Mouse (Mus musculus) heart, embryonic 10.5 days (tissue): ENCODE results near the gene Hes2. TPM values are rescaled to one million over a fixed set of nuclear protein-coding genes. Genes with fewer than 3 reads are reported as not detected.

Experiments used
- DNase-seq: peaks from one replicate; pipeline ENCODE4 v3.0.0-alpha.2; 2017; ENCODE audit warnings: low spot score
- H3K27ac ChIP-seq: fragments of 300-500 bp; sonication (generic); 2 replicates; pipeline ENCODE4 v1.5.1; 2016; ENCODE audit warnings: mild to moderate bottlenecking
- H3K27me3 ChIP-seq: fragments of 300-500 bp; sonication (generic); 2 replicates; pipeline ENCODE4 v1.6.1; 2016; ENCODE audit warnings: mild to moderate bottlenecking; ENCODE audit not compliant: poor library complexity, insufficient read depth, severe bottlenecking
- H3K36me3 ChIP-seq: fragments of 300-500 bp; sonication (generic); 2 replicates; pipeline ENCODE4 v1.6.1; 2016; ENCODE audit warnings: mild to moderate bottlenecking, moderate library complexity
- H3K4me1 ChIP-seq: fragments of 300-500 bp; sonication (generic); 2 replicates; pipeline ENCODE4 v1.6.1; 2016; ENCODE audit warnings: mild to moderate bottlenecking
- H3K4me3 ChIP-seq: fragments of 300-500 bp; sonication (generic); 2 replicates; pipeline ENCODE4 v1.5.1; 2016; ENCODE audit warnings: mild to moderate bottlenecking, moderate library complexity
- H3K9me3 ChIP-seq: fragments of 300-500 bp; sonication (generic); 2 replicates; pipeline ENCODE4 v1.6.1; 2016; ENCODE audit warnings: mild to moderate bottlenecking, moderate library complexity
- WGBS: fragments of 180-500 bp; shearing (Covaris S2); methylation state at CpG from one replicate; pipeline ENCODE4 v1.1.7; 2016; 5-methylcytosine and 5-hydroxymethylcytosine counted together
- polyA plus RNA-seq: library from polyadenylated mRNA; unstranded; fragments of >200 nt; fragmentation: Nextera tagmentation; extraction: Ambion mirVana; gene quantifications from 2 replicates; pipeline ENCODE4 v1.2.1, GENCODE M21; 2016

Gene Hes2
- polyA plus RNA-seq, 1 experiment from 2014 or later, result not detected

DNA sequence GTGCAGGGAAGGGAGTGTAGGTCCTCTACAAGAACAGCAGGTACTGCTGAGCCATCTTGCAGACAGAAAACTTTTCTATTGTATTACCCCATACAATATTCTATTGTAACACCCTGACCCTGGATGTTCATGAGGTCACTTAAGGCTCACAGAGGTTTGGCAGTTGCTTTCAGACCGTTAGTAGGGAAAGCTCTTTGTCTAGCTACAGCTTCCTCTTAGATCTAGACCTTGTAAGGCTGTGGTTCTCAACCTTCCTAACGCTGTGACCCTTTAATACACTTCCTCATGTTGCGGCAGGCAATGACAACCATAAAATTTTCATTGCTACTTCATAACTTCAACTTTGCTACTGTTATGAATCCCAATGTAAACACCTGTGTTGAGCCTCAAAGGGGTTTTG lies 18.0 kb downstream of the Hes2 start:
- Histone ChIP-seq H3K27me3 (peaks cover 67% of the 10 kb centered on the region), H3K36me3 (no peaks in the 10 kb centered on the region), H3K4me3 (no peak overlapping the region), H3K4me1 (peaks cover 25% of the 10 kb centered on the region), H3K9me3 (no peaks in the 10 kb centered on the region), H3K27ac (no peak overlapping the region)
- 79% methylated on average over 3 of the region's 3 CpGs for WGBS
- DNase-seq, result no peak

DNA sequence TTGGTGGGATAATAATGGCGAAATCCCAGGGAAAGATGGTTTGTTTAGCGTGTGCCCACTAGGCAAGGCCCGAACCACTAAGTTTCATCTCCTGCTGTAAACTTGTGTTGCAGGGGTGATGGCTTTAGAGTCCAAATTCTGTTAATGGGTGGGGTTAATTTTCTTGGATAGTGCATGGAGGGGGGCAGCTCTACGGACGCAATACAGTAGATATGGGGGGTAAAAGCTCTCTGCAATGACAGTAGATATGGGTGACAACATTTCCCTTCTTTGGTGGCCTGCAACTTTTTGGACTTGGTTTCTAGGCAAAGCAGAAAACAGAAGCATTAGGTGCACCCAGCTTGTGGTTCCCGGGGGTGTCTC lies 18.5 kb downstream of the Hes2 start:
- no peaks in the 10 kb centered on the region for H3K36me3 ChIP-seq
- H3K27me3 ChIP-seq, result peaks cover 67% of the 10 kb centered on the region
- H3K9me3 ChIP-seq, result no peaks in the 10 kb centered on the region
- peak overlapping the region; percentile 98 for H3K27ac ChIP-seq
- peaks cover 25% of the 10 kb centered on the region for H3K4me1 ChIP-seq
- peak overlapping the region; percentile 88 for H3K4me3 ChIP-seq
- no peak for DNase-seq
- WGBS, result 64% methylated on average over 6 of the region's 6 CpGs

DNA sequence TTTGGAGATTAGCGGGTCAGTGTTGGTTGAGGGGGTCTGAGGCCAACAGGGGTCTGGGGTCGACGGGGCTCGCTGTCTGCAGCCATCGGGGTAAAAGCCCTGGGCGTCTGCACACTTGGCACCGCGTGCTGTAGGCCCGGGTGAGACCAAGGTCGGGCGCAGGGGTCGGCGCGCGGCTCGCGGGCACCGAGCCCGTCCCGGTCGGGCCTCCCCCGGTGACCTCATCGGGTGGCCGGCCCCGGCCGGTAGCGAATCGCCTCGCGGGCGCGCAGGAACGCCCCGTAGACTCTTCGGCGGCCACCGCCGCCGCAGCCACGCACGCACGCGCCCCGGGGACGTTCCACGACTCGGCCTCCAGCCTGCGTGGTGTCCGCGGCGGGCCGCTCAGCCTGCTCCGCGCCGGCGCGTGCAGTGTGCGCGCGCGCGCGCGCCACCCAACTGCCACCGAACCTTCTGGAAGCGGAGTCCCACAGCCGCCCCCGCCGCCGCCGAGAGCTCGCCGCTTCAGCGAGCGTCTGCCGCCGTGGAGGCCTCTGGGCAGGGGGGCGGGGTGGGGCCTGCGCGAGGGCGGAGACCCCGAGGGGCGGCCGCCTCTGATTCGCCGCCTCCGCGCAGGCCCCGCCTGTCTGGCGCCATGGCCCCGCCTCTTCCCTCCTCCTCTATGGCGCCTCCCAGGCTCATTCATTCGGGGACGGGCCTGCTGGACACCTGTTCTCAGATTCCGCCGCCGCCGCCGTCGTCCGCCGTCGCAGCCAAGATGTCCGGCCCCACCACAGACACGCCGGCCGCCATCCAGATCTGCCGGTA lies 19.1 kb downstream of the Hes2 start, which contains the start of gene Acot7:
Gene Acot7 (plus strand): TSS at position 598 of the 807 bp plus-strand sequence.
- H3K9me3 ChIP-seq, result no peaks in the 10 kb centered on the region
- peak within 1 kb of the TSS; percentile 88 for H3K4me3 ChIP-seq
- H3K27ac ChIP-seq, result peak within 1 kb of the TSS; percentile 98
- peaks cover 25% of the 10 kb centered on the region for H3K4me1 ChIP-seq
- DNase-seq, result peak; percentile 95
- H3K27me3 ChIP-seq, result peaks cover 67% of the 10 kb centered on the region
- H3K36me3 ChIP-seq, result no peaks in the 10 kb centered on the region
- WGBS, result under 1% methylated on average over 99 of the region's 108 CpGs

DNA sequence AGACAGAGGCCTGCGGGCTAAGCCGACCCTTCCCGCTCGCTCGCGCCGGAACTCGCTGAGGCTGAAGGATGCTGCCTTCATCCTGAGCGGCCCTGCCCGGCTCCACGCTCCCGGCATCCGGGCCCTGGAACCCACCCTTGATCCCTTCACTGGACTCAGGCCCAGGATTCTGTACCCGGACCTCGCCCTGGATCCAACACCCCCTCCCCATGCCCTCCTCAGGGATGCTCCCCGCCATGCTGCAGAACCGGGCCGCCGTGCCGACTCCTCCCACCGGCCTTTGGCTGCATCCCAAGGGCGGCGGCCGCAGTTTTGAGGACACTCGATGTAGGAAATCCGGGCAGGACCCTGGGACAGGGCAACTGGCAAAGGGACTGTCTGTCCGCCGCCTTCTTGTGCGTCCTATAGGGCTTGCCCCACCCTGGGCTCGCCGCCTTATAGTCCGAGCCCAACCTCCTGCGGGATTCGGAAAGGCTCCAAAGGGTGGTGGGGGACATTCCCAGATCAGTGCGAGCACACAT lies 19.7 kb downstream of the Hes2 start:
- WGBS, result 1% methylated on average over 35 of the region's 35 CpGs
- H3K36me3 ChIP-seq, result no peaks in the 10 kb centered on the region
- peak overlapping the region; percentile 88 for H3K4me3 ChIP-seq
- no peak for DNase-seq
- no peaks in the 10 kb centered on the region for H3K9me3 ChIP-seq
- peaks cover 65% of the 10 kb centered on the region for H3K27me3 ChIP-seq
- H3K27ac ChIP-seq, result peak overlapping the region; percentile 98
- peaks cover 25% of the 10 kb centered on the region for H3K4me1 ChIP-seq

DNA sequence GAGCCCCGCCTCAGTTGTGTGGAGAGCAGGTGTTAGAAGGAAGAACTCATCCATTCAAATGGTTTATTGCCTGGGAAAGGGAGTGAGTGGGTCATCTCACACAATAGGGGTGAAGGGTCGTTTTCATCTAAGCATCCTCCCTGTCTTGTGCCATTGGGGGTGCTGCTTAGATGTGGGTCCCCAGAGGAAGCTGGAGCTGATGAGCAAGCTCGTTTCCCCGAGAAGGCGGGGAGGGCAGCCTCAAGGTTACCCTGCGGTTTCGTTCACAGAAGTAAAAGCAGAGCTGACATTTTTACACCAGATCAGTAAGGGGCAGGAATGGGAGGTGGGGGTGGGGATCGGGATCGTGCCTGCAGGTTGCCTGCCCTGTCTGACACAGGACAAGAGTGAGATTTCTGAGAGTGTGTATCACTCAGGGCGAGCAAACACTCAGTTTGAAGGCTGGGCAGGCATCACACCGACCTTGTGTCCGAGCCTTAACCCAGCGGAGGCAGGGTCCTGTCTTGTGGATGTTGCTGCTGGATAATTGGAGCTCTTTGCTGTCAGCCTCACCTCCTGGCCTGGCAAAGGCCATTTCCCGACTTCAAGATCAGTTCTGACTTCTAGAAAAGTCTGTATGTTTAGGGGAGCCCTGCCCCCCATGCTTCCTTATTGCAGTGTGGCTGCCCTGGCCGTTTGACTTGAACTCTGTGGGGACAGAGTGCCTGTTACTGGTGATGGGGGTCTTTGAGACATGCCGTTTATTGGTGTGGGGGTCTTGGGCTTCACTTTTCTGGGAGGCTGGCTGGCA lies 20.4 kb downstream of the Hes2 start:
- peak overlapping the region; percentile 98; the same call in 1 of the 2 replicates for H3K27ac ChIP-seq
- no peaks in the 10 kb centered on the region for H3K9me3 ChIP-seq
- WGBS, result 36% methylated on average over 16 of the region's 16 CpGs
- H3K27me3 ChIP-seq, result peaks cover 58% of the 10 kb centered on the region
- no peak for DNase-seq
- peaks cover 25% of the 10 kb centered on the region for H3K4me1 ChIP-seq
- no peaks in the 10 kb centered on the region for H3K36me3 ChIP-seq
- peak overlapping the region; percentile 88 for H3K4me3 ChIP-seq

DNA sequence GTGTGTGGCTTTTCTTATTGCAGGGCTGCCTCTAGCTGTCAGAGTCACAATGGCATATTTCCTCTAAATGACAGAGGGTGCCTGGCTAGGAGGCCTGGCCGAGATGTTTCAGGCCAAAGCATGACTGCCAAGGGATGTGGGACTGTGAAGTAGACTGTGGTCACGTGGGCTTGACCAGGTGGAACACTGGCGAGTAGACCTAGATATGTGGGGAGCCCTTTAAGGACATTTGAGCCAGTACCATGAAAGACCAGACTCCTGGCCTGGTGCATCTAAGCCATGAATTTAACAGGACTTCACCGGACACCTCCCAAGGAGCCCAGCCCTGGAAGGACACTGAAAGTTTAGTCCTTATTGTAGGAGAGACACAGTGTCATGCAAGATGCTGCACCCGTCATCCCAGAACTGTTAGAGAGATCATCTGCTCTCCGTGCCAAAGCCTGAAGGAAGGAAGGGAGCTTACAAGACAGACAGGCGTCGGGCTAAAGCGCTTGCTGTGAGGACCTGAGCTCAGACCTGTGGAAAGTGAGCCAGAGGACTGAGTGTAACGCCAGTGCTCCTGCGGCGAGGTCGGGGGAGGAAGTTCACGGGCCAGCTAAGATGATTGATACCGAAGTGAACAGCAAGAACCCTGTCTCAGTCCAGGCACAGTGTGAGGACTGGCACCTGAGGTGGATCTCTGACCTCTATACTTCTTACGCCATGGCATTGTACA lies 21.4 kb downstream of the Hes2 start:
- H3K4me3 ChIP-seq, result no peak overlapping the region
- H3K4me1 ChIP-seq, result peaks cover 33% of the 10 kb centered on the region
- DNase-seq, result no peak
- H3K27ac ChIP-seq, result no peak overlapping the region
- no peaks in the 10 kb centered on the region for H3K36me3 ChIP-seq
- no peaks in the 10 kb centered on the region for H3K9me3 ChIP-seq
- peaks cover 48% of the 10 kb centered on the region for H3K27me3 ChIP-seq
- 83% methylated on average over 16 of the region's 16 CpGs for WGBS

DNA sequence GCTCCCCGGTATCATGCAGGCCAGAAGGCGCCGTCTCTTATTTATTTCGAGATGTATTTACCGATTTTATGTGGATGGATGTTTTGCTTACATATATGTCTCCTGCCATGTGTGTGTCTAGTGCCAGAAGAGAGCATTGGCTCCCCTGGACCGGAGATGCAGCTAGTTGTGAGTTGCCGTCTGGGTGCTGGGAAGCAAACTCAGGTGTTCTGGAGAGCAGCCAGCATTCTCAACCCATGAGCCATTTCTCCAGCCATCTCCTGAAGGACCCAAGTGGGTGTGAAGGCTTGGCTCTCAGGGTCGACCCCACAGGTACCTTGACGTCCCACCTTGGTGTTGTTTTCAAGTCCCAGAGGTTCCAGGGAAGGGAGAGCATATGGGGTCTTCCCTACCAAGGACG lies 23.5 kb downstream of the Hes2 start:
- Histone ChIP-seq H3K4me1 (peaks cover 51% of the 10 kb centered on the region), H3K27me3 (peaks cover 28% of the 10 kb centered on the region), H3K36me3 (no peaks in the 10 kb centered on the region), H3K9me3 (no peaks in the 10 kb centered on the region), H3K4me3 (no peak overlapping the region), H3K27ac (no peak overlapping the region)
- DNase-seq, result no peak
- whole genome bisulfite sequencing, result 78% methylated on average over 10 of the region's 10 CpGs

DNA sequence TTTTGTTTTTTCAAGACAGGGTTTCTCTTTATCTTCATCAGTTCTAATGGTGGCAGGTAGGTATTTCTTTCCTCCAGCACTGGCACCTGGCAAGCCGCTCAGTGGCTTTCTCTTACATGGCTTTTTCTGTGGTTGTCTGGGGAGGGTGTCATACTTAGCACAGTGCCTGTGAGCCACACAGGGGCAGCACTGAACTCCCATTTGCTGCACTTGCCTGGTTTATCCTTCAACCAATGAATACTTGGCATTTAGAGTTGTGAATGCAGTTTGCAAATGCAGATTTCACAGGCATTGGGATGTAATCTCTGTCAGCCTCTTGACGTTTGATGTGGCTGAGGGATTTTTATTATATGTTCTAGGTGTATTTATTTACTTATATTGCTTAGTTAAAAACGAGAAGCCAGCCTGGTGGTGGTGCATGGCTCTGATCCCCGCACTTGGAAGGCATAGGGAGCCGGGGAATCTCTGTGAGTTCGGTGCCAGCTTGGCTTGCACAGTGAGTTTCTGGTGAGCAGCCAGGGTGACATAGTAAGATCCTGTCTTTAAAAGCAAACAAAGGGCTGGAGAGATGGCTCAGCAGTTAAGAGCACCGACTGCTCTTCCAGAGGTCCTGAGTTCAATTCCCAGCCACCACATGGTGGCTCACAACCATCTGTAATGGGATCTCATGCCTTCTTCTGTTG lies 25.8 kb downstream of the Hes2 start:
- Histone ChIP-seq H3K4me3 (no peak overlapping the region), H3K4me1 (peaks cover 33% of the 10 kb centered on the region), H3K27me3 (peaks cover 17% of the 10 kb centered on the region), H3K27ac (no peak overlapping the region), H3K9me3 (no peaks in the 10 kb centered on the region), H3K36me3 (no peaks in the 10 kb centered on the region)
- DNase-seq, result no peak
- WGBS, result 67% methylated on average over 7 of the region's 7 CpGs

DNA sequence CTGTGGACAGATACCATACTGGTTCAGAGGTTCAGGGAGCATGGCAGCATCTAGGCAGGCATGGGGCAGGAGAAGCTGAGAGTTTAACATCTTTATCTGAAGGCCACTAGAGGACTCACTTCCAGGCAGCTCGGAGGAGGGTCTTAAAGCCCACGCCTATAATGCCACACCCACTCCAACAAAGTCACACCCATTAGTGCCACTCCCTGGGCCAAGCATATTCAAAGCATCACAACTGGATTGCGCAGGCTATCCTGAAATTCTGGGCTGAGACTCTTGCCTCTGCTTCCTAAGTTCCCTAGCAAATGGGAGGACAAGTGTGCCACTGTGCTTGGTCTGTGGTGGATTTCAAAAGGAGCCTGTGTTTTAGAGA lies 26.5 kb downstream of the Hes2 start:
- Histone ChIP-seq H3K36me3 (no peaks in the 10 kb centered on the region), H3K27me3 (peaks cover 11% of the 10 kb centered on the region), H3K4me1 (peaks cover 38% of the 10 kb centered on the region), H3K4me3 (peak overlapping the region; percentile 46), H3K9me3 (no peaks in the 10 kb centered on the region), H3K27ac (peak overlapping the region; percentile 91)
- under 1% methylated on average over 3 of the region's 3 CpGs for WGBS
- peak; percentile 88 for DNase-seq

DNA sequence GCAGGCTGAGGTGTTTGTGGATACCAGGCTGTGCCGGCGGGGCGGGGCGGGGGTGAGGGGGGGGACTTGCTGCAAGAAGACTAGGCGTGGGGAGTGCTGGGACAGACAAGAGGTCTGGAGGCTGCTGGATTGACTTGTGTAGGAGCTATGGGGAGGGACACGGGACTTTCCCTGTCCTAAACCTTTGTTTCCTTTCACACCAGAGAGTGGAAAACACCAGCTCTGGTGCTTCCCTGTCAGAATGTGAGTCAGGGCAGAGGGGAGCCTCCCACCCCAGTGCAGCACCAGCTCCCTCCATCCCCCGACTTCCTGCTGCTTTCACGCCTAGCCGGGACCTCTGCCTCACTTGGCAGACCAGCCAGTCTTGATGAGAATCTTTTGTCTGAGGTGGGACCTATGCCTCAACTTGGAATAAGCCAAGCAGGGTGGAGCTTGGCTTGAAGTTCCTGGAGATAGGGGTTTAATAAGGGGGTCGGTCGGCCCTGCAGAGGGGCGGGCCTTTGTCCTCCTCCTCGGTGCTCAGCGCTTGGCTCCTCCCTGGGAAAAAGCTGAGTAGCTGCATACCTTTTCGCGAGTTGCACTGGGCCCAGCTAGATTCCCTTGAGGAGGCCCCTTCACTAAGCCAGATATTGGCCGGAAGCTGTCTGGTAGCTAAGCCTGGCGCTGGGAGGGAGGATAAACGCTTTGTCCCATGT lies 27.0 kb downstream of the Hes2 start:
- Histone ChIP-seq H3K4me3 (peak overlapping the region; percentile 46), H3K27ac (peak overlapping the region; percentile 91), H3K36me3 (no peaks in the 10 kb centered on the region), H3K27me3 (peaks cover 5% of the 10 kb centered on the region), H3K9me3 (no peaks in the 10 kb centered on the region), H3K4me1 (peaks cover 43% of the 10 kb centered on the region)
- 2% methylated on average over 19 of the region's 19 CpGs for WGBS
- peak; percentile 90 for DNase-seq

DNA sequence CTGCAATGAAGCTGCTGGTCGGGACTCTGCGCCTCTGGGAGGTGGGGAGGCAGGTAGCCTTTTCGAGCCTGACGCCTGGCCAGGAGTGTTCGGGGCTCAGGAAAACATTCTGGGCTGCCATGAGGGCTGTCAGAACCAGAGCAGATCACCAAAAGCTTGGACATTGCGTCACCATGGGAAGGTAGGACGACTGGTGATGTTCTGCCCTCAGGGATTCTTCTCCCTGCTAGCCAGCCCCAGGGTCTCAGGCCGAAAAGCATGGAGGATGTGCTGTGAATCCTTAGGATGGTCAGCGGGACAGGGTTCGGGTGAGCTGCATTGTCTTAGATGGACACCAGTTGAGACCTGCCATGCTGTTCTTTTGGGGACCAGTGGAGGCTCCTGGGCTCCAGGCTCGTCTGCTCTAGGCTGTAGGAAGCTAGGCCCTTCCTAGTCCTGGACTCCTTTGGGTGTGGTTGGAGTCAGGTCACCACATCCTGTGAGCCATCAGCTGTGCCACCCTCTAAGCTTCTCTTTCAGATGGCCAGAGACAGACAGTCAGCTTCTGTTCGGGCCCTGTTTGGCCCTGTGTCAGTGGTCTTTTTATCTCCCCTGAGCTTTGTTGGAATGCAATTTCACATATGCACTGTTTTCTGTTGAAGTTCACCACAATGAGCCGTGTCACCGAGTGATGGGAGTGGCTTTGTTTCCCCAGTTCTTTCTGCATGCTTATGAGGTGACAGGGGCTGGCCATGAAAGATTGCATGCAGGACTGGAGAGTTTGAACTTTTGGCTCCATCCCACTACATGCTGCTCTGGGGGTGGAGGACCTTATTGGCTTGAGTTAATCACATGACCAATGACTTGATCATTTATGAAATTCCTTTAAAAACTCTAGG lies 27.8 kb downstream of the Hes2 start:
- Histone ChIP-seq H3K9me3 (no peaks in the 10 kb centered on the region), H3K4me3 (peak overlapping the region; percentile 46), H3K4me1 (peaks cover 49% of the 10 kb centered on the region), H3K36me3 (no peaks in the 10 kb centered on the region), H3K27ac (peak overlapping the region; percentile 91), H3K27me3 (no peaks in the 10 kb centered on the region)
- 36% methylated on average over 14 of the region's 14 CpGs for WGBS
- no peak for DNase-seq
